Mouse (Mus musculus) B cell, adult 2 months (primary cell): ENCODE results near the gene Cenpn.

Source experiments
- DNase-seq, 2 experiments: peaks; one replicate each; pipeline ENCODE4 v3.0.0; 2022

The Cenpn gene

DNA sequence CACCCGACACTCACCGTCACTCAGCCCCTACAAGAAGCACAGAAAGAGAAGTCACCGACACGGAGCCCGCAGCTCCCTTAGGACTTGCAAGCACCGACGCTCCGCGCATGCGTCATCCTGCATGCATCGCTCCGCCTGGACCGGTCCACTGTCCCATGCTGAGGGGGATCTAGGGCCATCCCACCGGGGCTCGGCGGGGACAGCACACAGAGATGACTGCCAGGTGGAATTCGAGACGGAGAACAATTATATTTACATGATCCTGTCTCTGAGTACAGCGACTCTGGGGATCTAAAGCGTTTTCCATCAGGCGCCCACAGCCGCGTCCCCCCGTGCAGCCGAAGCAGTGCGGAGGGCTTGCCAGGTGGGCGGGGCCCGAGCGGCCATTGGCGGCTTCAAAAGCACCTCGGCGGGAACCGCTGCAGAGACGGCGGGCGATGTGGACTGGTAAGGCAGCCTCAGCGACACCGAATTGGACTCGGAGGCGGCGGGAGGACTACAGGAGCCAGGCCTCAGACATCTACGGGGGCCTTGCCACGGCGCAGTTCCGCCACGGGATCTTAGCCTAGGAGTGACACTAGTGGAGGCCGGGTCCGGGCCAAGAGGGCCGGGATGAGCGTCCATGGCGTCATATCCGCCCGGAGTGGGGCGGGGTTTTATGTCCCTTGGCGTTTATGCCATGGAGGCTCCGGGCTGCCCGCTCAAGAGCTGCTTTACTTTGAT, at the start of gene Cenpn, which contains the start of gene Cmc2:
Gene Cenpn, plus strand, starts transcription at position 394 of the 723 bp plus-strand sequence.
Gene Cmc2, minus strand, starts transcription at position 119 of the 723 bp plus-strand sequence.
- DNase-seq: peak; percentile 94 to 95

DNA sequence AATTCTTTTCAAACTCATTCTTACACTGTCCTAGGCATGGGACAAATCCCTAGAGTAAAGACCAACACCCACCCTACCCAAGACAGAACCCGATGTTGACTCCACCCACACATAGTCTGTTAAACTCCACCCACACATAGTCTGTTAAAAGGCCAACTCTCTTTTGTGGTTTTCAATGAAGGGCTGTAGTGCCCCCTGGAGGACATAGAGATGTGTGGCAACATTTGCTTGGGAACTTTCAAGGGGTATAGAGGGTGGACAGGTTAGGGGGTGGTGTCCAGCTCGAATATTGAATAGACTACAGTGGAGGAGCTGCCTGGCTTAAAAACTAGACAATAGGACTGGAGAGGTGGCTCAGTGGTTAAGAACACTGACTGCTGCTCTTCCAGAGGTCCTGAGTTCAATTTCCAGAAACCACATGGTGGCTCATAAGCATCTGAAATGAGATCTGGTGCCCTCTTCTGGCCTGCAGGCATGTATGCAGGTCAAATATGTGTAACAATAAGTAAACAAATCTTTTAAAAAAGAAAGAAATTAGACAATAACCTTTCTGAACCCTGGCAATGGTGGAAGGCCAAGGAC, 48.7 kb upstream of the Cenpn start:
- DNase-seq: peak; percentile 66 to 68

DNA sequence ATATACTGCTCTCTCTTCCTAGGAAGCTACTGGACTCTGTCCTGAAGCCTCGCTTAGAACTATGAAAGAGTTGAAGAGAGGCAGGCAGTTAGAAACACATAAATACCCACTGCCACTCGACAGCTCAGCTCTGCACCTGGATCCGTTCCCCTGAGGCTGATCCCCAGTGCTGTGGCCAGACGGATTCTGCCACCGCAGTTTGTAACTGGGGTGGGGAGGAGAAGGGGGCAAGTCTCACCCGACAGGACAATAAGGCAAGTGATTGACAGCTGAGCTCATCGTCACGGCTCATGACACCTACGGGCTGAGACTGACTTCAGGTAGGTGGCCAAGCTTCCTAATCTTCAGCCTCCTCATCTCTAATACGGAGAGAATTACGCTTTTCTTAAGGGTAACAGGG, 47.9 kb upstream of the Cenpn start:
- peak; percentile 62 for DNase-seq

DNA sequence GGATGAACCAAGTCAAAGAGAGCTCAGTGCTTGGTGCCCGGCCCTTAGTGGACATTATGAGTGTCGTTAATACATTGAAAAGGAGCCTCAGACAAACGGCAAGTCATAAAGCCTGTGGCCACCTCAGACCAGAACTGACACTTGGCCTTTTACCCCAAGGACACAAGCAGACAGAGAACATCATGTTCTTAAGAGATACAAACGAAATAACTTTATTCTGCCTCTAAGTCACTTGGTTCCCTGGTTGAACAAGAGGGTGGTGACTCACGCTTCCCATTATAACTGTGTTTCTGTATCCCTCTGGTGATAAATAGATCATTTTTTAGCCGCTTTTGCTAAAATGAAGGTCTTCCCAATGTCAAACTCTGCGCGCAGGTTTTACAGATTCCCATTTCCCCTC, 47.5 kb upstream of the Cenpn start:
- no peak for DNase-seq

DNA sequence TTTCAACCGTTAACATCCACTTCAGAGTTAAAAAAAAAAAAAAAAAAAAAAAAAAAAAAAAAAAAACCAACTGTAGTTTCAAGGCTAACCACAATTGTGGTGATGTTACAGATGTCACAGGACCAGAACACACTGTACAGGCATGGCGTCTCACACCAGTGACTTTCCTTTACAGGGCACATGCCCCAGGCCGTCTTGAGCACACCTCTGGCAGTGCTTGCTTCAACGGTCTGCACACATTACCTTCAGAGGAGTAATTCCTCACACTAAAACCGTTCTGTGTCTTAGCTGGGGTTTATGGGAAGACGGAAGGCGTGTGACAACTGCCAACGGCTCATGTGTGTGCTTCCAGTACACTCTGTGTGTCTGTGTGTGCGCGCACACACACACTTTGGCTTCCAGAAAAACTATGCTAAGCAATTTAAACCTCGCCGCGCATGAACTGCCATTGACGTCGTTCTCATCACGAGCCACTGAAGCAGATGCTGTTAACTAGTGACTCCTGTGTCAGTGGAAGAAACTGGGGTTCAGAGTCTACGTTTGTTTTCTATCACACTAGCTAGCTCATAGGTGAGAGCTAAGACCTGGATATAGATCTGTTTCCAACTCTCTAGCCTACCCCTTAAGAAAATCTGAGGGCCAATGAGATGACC, 45.6 kb upstream of the Cenpn start:
- DNase-seq: peak; percentile 63 to 69

DNA sequence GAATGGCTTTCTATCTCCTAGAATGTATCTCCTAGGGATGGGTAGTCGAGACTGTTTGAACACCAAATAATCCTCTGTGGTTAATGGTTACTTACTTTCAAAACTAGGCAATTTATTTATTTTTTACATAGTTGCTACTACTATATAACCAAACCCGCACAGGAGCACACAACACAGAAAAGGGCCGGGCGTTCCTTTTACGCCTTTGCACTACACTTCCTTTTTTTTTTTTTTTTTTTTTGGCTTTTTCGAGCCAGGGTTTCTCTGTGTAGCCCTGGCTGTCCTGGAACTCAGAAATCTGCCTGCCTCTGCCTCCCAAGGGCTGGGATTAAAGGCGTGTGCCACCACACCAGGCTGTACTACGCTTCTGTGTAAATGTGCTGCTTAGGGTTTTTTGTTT, 40.1 kb upstream of the Cenpn start:
- DNase-seq: no peak

DNA sequence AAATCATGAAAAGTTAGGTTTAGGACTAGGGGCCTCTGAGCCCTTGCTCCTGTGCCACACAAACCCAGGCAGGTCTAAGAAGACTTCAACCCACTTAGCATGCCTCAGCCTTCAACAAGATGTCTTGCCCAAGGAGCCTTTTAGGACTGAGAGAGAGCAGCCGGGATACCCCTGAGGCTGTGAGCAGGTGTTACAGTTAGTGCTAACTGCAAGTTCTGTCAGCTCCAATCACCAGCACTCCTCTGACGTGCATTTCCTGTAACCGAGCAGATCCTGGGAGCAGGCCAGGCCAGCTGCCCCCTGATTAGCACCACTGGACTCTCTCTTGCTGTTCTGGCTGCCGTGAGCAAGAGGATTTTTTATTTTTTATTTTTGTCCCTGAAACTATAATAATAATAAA, 33.7 kb upstream of the Cenpn start:
- no peak for DNase-seq

DNA sequence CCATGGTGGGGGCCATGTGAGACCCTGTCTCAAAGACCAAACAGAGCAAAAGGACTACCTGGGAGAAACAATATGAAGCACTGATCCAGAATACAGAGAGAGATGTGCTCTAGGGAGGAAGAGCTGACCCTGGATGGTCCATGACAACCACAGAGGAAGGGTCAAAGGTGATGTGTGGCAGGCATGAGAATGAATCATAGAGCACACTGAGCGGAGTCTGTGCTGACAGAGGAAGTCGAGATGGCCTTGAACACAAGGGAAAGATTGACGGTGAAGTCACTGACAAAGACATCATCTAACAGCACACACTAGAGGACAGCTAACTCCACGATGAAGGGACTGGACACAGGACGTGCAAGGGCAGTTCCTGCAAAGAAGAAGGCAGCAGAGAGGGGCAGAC, 30.1 kb upstream of the Cenpn start:
- DNase-seq: no peak

DNA sequence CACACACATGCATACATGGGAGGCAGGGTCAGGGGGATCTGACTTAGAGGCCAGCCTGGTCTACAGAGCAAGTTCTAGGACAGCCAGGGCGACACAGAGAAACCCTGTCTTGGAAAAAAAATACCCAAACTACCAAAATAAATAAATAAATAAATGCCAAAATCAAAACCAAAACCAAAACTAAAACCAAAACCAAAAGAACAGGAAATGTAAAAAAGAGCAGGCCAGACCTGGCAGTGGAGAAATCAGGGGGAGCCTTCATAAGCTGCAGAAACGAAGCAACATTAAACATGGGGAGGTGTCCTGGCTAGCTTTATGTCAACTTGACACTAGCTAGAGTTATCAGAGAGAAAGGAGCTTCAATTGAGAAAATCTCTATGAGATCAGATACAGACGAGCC, 29.4 kb upstream of the Cenpn start:
- no peak for DNase-seq

DNA sequence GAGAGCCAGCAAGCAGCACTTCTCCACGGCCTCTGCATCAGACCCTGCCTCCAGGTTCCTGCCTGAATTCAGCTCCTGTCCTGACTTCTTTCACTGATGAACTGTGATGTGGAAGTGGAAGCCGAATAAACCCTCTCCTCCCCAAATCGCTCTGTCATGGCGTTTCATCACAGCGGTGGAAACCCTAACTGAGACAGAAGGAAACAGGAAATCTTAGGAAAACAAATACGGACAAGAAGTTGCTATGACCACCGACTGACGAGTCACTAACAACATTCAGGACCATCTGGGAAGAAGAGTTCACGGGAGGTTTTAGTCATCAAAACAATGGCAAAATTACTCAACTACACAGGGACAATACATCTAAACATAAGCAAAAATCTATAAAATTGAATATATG, 28.9 kb upstream of the Cenpn start:
- DNase-seq: no peak

DNA sequence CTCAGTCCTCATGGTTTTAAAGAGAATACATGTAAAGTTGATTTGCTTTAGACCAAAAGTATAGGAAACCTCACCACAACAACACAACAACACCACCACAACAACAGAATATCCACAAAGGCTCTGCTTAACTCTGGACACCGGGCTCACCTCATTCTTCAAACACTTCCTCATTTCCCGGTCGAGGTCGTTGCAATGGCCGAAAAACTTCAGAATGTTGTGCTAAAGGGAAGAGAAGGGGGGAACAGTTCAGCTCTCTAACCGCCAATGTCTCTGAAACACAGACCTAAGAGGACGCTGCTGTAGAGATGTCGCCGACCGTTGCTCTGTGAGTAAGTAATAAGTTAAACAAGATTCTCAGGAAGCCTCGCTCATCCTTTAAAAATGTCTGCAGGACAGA, 27.6 kb upstream of the Cenpn start:
- DNase-seq: no peak

DNA sequence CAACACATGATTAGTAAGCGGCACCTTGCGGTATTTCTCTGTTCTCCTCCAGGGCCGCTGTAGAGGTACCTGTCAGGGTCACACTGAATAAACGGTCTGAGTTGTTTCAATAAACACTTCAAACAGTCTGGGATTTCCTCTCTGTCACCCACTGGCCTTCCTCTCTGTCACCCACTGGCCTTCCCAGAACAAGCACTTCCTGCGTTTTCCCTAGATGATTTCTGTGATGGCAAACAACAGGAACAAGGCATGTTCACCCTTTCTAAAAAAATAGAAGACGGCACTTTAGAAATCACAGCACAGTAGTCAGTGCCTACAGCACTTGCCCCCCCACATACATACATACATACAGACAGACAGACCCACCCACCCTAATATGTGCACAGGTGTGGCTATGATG, 26.0 kb upstream of the Cenpn start:
- DNase-seq: no peak

DNA sequence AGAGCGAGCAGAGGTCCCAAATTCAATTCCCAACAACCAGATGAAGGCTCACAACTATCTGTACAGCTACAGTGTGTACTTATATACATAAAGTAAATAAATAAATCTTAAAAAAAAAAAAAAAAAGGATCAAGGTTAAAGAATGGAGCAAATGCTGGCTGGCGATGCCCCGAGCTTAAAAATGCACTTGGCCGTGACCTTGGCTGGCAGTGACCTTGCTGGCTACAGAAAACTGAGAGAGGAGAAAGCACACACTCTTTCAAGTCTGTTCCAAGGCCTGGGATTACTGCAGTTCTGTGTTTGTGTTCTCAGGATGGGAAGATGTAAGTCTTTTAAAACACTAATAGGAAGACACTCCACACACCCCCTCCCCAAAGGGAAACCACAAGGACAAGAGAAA, 16.8 kb upstream of the Cenpn start:
- no peak for DNase-seq

DNA sequence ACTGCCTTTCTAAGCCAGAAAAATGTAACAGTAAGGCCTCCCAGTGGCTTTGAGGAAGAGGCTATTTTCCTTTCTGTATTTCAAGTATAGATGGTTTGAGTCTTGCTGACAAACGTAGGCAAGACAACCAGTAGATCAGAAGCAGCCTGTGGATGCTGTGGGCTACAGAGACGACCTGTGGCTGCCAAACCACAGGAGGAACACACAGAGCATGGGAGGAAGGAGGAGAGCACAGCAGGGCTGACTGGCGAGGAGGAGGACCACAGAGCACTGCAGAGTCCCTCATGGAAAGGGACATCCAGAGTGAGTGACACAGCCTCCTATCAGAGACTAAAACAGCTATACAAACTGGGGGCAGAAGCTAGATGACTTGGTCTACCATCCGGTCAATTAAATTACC, 16.3 kb upstream of the Cenpn start:
- no peak for DNase-seq

DNA sequence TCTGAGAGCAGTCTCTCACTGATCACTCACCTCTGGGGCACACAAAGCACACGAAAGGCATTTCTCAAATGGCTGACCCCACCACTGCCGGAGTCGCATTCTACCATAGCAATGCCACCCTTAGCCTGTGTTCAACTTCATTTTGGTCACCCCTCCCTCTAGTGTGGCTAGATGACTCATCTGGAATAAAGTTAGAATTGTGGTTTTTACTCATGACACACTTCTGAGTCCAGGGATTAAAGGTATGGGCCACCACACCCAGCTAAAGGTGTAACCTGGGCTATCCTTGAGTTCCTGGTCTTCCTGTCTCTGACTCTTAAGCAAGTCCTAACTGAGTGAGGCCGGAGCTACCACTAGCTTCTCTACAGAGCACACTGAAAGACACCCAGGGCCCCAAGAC, 15.7 kb upstream of the Cenpn start:
- no peak for DNase-seq

DNA sequence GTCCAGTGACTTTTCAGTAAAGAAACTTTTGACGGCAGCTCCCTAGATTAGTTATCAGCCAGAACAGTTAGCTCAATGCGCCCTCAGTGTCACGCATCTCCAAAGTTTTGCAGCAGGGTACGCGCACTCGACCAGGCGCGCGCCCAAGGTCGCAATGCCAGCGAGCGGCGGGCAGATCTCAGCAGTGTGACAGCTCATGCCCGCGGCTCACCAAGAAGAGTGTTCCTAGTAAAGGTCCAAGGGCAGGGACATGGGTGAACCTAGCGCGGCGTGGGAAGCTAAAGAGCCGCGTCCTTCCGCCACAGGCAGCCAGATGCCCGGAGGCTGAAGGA, 559 bp upstream of the Cenpn start:
- no peak for DNase-seq

DNA sequence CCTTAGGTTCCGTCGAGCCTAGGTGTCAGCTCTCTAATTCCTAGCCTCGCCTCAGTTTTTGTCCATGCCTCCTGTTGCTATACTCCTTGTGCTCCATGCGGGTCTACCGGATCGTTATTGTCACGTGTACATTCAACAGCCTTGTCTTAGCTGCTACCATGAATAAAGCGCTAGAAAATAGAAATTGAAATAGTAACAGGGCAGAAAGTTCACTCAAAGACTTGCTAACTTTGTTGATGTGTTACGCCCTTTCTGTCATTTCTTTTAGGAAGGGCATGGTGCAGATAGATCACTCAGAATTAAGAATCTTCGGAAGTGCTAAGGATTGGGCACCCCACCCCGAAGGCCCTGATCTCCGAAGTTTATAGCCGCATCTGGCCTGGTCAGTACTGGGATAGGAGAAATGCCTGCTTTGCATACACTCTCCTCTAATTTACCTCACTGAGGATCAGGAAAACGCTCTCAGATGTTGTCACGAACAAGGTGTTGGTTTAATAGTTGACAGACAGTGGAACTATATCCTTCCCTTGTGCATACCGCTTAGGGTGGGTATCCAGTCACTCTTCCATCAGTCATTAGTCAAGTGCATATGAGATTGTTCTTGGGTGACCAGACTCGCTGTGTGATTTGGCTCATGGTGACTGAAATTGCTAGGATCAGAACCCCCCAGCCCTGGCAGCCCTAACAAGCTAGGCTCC, 679 bp downstream of the Cenpn start:
- DNase-seq: no peak

DNA sequence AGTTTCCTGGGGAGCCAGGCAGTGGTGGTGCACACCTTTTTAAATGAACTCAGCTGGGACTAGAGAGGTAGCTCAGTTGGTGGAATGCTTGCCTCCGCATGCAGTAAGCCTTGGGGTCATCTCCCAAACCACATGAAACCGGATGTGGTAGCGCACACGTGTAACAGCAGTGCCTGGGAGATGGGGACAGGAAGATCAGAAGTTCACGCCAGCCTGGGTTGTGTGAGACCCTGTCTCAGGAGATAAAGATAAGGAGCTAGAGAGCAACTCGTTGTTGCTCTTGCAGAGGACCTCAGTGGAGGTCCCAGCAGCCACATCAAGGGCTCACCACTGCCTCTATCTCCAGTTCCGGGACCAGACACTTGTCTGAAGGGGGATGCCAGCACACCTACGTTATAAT, 2.0 kb downstream of the Cenpn start:
- DNase-seq: no peak

DNA sequence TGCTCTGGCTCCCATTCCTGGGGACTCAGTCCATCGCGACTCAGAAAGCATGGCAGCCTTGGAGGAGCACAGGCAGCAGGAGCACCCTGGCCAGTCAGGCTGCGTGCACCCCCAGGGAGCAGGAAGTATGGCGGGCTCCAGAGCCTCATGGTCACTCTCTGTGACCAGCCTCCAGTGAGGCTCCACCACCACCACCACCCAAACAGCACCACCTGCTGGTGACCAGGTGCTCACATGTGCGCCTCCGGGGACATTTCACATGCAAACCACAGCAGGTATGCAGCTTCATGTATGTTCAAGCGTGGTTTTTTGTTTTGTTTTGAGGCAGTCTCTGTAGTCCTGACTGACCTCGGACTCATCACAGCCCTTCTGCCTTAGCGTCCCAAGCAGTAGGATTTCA, 6.3 kb downstream of the Cenpn start:
- peak; percentile 79 for DNase-seq

DNA sequence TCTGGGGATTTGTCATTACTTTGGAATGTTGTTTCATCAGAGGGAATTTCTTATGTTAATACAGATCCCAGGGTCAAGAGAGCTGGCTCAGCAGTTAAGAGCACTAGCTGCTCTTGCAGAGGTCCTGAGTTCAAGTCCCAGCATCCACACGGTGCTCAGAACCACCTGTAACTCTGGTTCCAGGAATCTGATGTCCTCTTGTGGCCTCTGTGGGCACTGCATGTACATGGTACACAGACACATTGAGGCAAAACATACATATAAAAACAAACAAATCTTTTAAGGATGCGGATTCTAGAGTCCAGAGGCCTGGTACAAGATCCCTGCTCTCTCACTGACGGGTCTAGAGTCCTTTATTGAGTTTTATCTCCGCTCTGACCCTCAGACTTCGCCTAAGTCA, 7.1 kb downstream of the Cenpn start:
- DNase-seq: no peak

DNA sequence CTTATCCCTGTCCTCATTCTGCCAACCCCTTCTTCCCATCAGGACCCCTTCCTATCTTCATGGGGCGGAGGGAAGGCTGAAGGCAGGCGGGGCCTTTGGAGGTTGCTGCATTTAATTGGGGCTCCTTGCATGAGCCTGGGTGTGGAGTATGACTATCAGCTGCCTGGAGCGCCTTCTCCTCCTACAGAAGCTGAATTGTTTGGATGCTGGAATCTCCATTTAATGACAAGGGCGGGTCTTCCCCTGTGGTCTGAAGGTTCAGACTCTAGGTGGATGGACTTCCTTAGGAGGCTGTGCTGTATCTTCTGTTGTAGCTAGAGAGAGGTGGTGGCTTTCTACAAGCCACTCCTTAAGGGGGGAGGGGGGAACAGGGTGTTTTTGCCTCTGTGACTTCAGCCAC, 13.4 kb downstream of the Cenpn start:
- no peak for DNase-seq

DNA sequence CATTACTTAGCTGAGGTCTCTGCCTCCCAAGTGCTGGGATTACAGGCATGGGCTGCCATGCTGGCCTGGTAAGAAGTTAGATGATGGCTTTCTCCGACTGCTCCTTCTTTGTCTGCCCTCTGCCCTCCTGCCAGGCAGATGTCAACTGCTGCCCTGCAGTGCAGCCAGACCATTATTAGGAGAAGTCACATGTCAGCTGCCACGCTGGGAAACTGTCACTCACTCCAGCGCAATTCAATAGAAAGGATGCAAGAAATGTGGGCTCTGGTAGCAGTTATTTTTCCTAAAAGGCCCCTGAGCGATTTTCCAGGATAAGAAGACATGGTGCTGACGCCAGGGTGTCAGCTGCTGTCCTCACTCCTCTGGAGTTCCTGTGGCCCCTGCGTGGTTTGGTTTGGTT, 14.0 kb downstream of the Cenpn start:
- no peak for DNase-seq

DNA sequence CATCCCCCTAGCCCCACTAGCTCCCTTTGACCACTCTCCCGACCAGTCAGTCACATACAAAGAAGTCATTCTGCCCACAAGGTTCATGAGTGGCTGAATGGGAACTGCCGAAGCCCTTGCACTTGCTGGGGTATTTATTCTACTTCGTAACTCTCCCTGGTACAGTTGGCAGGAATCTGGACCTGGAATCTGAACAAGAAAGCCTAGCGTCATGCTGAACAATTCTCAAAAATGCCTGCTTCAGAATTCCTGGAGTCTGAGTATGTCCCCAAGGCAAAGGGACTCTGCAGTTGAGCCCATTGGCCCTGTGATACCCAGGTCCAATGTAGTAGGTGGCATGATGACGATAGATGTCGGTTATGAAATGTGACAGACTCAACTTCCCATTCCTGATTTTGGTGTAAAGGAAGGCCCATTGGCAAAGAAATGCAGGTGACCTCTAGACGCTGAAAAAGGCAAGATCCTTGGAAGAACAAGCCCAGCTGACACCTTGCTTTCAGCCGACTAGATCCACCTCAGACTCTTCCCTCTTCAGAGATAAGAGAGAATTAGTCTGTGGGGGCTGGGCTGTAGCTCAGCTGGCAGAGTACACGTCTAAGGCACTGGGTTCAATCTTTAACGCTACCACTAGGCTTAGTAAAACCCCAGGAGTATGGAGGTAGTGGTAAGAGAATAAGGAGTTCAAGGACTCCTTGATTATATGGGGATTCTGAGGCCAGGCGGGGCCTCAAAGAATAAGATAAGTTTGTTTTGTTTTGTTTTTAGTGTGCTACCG, 20.9 kb downstream of the Cenpn start:
- no peak for DNase-seq
